Mouse (Mus musculus) kidney, postnatal 0 days (tissue): ENCODE measurements at regions not wholly inside any gene's neighbourhood (a gene's known extent, or its start where the extent isn't known, plus 50 kb on each side); places are given as distances from the start of the nearest gene placed in this dataset.
"Not testable (repeated sequence)": the region's sequence is repeated elsewhere in the genome, so short reads cannot be mapped to it uniquely, and the experiment has no call there.

Experiments used
- ATAC-seq: fragments of 200-750 bp; cut with Nextera tagmentation; replicated peaks from 2 replicates; pipeline ENCODE4 v1.8.0; 2017; ENCODE audit warnings: low read depth, moderate number of reproducible peaks, moderate TSS enrichment, moderate library complexity; ENCODE audit not compliant: low FRiP score
- DNase-seq: peaks from one replicate; pipeline ENCODE4 v3.0.0-alpha.2; 2016; ENCODE audit warnings: low spot score
- H3K27ac ChIP-seq: fragments of 300-500 bp; sonication (generic); 2 replicates; pipeline ENCODE4 v1.5.1; 2014; ENCODE audit warnings: mild to moderate bottlenecking
- H3K27me3 ChIP-seq: fragments of 300-500 bp; sonication (generic); 2 replicates; pipeline ENCODE4 v1.6.1; 2014; ENCODE audit warnings: low read length, mixed read lengths; ENCODE audit not compliant: insufficient read depth
- H3K36me3 ChIP-seq: fragments of 300-500 bp; sonication (generic); 2 replicates; pipeline ENCODE4 v1.6.1; 2014; ENCODE audit warnings: low read length, mixed read lengths; ENCODE audit not compliant: insufficient read depth
- H3K4me1 ChIP-seq: fragments of 300-500 bp; sonication (generic); replicated peaks from 2 replicates; pipeline ENCODE4 v1.6.1; 2014; ENCODE audit warnings: antibody characterized with exemption, low read length, mixed read lengths; ENCODE audit not compliant: insufficient read depth
- H3K4me2 ChIP-seq: fragments of 300-500 bp; sonication (generic); 2 replicates; pipeline ENCODE4 v1.6.1; 2014; ENCODE audit warnings: mild to moderate bottlenecking, low read length, moderate library complexity, mixed read lengths
- H3K4me3 ChIP-seq: fragments of 300-500 bp; sonication (generic); replicated peaks from 2 replicates; pipeline ENCODE4 v1.5.1; 2014; ENCODE audit warnings: low read depth, low read length
- H3K9ac ChIP-seq: fragments of 300-500 bp; sonication (generic); 2 replicates; pipeline ENCODE4 v1.6.1; 2014; ENCODE audit warnings: low read depth, low read length
- H3K9me3 ChIP-seq: fragments of 300-500 bp; sonication (generic); replicated peaks from 2 replicates; pipeline ENCODE4 v1.6.1; 2016; ENCODE audit warnings: low read length, inconsistent platforms, mixed read lengths
- CTCF ChIP-seq: IDR thresholded peaks from 2 replicates; pipeline ENCODE4 v1.5.1; 2016; ENCODE audit warnings: antibody characterized with exemption, low read depth, mild to moderate bottlenecking, moderate library complexity
- WGBS: fragments of 180-500 bp; shearing (Covaris S2); extraction: QIAGEN DNeasy Blood & Tissue Kit; methylation state at CpG from one replicate; pipeline ENCODE4 v1.1.7; 2014; 5-methylcytosine and 5-hydroxymethylcytosine counted together

DNA sequence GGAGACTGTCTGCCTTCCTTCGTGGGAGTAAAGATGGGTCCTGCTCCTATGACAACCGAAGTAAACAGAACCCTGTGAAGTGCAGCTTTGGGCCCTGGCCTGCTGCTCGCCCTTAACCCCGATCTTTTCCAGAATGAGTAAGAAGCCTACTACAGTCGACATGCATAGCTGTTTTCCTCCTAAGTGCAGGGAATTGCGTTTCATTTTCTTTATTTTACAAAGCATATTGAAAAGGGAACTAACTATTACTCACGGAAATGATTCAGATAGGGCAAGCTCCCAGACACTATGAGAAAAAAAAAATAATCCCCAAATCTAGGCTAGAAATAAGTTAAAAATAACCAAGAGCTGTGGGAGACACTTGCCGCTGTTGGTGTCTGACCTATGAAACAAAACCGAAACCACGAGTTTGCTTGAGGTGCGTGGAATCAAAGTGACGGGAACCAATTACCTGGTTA is 204.5 kb downstream of the Kif20b start:
- Histone ChIP-seq H3K9ac (no peak overlapping the region), H3K4me1 (no peaks in the 10 kb centered on the region), H3K27me3 (no peaks in the 10 kb centered on the region), H3K36me3 (no peaks in the 10 kb centered on the region), H3K27ac (no peak overlapping the region), H3K9me3 (no peaks in the 10 kb centered on the region), H3K4me3 (no peak overlapping the region), H3K4me2 (no peak overlapping the region)
- WGBS: 66% methylated on average over 12 of the region's 12 CpGs
- ATAC-seq (no peak), DNase-seq (no peak)
- no peak for TF ChIP-seq CTCF

DNA sequence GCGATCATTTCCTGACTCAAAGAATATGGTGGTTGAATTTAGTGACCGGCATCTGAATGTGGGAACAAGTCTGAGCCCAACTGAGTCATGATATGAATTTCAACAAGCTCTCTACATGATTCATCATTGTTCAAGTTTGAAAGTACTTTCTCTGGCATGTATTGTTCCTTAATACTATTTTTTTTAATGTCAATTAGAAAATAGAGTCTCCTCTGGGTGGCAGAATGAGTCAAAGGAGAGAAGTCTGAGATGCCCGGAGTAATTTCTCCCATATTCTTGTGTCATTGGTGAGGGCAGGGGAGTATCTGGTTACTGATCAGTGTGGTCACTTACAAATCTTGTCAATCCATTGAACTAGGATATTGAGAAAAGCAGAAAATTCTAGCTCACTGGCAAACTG is 205.9 kb downstream of the Kif20b start:
- TF ChIP-seq CTCF: peak; percentile 8; the same call in 1 of the 2 replicates
- Histone ChIP-seq H3K27me3 (no peaks in the 10 kb centered on the region), H3K27ac (no peak overlapping the region), H3K4me3 (no peak overlapping the region), H3K4me1 (no peaks in the 10 kb centered on the region), H3K9me3 (no peaks in the 10 kb centered on the region), H3K9ac (no peak overlapping the region), H3K4me2 (no peak overlapping the region), H3K36me3 (no peaks in the 10 kb centered on the region)
- no peak for DNase-seq
- WGBS: 78% methylated on average over 3 of the region's 3 CpGs
- no peak for ATAC-seq

DNA sequence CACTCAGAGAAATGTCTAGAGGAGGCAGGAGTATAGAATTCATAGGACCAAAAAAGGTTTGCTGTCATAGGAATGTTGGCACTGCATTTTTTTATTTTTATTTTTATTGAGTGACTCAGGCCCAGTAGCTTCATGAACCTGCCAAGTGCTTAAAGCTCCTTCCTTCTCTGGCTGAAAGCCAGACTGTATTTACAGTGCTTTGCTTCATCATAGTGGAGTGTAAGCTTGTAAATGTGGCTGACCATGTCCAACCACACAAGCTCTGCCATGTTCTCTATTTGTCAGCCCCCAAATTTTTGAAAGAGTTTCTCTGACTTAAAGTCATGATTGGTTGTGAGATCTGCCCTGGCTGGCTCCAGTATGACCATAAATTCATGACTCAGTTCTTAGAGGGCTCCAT is 221.0 kb downstream of the Kif20b start:
- TF ChIP-seq CTCF: no peak
- no peaks in the 10 kb centered on the region for H3K9me3 ChIP-seq
- no peak for DNase-seq
- H3K4me3 ChIP-seq: no peak overlapping the region
- no peak overlapping the region for H3K4me2 ChIP-seq
- H3K9ac ChIP-seq: no peak overlapping the region
- no peaks in the 10 kb centered on the region for H3K4me1 ChIP-seq
- H3K27me3 ChIP-seq: no peaks in the 10 kb centered on the region
- H3K36me3 ChIP-seq: no peaks in the 10 kb centered on the region
- H3K27ac ChIP-seq: no peak overlapping the region
- ATAC-seq: no peak

DNA sequence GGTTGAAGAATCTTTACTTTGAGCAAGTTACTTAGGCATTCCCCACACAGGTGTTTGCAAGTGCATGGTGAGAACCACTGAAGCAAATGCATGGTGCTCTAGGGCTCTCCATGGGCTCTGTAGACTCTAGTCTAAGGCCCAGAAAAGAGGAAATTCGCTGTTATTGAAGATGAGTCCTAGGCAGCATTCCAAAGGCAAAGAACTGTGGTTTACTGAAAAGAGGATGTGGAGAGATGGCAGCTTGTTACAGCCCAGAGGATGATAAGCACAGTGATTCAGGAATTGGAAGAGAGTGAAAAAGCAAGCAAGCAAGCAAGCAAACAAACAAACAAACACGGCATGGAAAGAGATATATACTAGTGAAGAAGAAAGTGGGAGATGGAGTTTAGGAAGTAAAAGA is 221.6 kb downstream of the Kif20b start:
- no peak for TF ChIP-seq CTCF
- no peaks in the 10 kb centered on the region for H3K9me3 ChIP-seq
- H3K9ac ChIP-seq: no peak overlapping the region
- H3K27ac ChIP-seq: no peak overlapping the region
- 85% methylated on average over 2 of the region's 2 CpGs for WGBS
- ATAC-seq (no peak), DNase-seq (no peak)
- no peak overlapping the region for H3K4me3 ChIP-seq
- no peak overlapping the region for H3K4me2 ChIP-seq
- no peaks in the 10 kb centered on the region for H3K27me3 ChIP-seq
- H3K4me1 ChIP-seq: no peaks in the 10 kb centered on the region
- H3K36me3 ChIP-seq: no peaks in the 10 kb centered on the region

- not testable (repeated sequence) for H3K9ac ChIP-seq, ATAC-seq, DNase-seq, H3K4me2 ChIP-seq, H3K4me1 ChIP-seq, H3K36me3 ChIP-seq, H3K4me3 ChIP-seq, H3K9me3 ChIP-seq, H3K27ac ChIP-seq, H3K27me3 ChIP-seq
- 79% methylated on average over 2 of the region's 2 CpGs for WGBS
These were observed 227.3 kb downstream of the Kif20b start for GRCm38 (mm10) chr19:35149476-35149875.

GRCm38 (mm10) chr19:35150780-35151725 is 228.9 kb downstream of the Kif20b start:
- 46% methylated on average over 6 of the region's 6 CpGs for WGBS
- no peaks in the 10 kb centered on the region for H3K36me3 ChIP-seq
- no peaks in the 10 kb centered on the region for H3K27me3 ChIP-seq
- peak overlapping the region; percentile 75 for H3K27ac ChIP-seq
- H3K4me3 ChIP-seq: no peak overlapping the region
- no peak overlapping the region for H3K9ac ChIP-seq
- TF ChIP-seq CTCF: no peak
- ATAC-seq: peak; percentile 66; the same call in 1 of the 2 replicates
- DNase-seq: peak; percentile 25
- no peaks in the 10 kb centered on the region for H3K9me3 ChIP-seq
- no peak overlapping the region for H3K4me2 ChIP-seq
- H3K4me1 ChIP-seq: no peaks in the 10 kb centered on the region

DNA sequence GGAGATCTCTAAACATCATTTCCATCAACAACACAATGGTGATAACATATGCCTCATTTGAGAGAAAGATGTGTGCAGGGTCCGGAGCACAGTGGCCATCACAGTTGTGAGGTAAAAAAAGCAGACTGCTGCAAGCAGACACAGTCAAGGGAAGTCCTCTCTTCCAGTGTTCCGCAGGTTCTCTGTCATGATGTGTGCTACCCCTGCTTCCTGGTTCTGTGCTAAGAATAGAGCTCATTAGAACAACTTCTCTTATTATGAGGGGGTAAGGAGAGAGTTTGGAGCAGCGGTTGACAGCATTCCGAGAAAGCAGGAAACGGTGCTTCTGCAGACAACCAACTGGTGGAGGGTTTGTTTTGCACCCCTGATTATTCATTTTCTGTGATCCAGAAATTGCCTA is 229.7 kb downstream of the Kif20b start:
- H3K9me3 ChIP-seq: no peaks in the 10 kb centered on the region
- TF ChIP-seq CTCF: no peak
- no peak overlapping the region for H3K4me2 ChIP-seq
- H3K27me3 ChIP-seq: no peaks in the 10 kb centered on the region
- no peaks in the 10 kb centered on the region for H3K36me3 ChIP-seq
- WGBS: 69% methylated on average over 5 of the region's 5 CpGs
- no peak overlapping the region for H3K9ac ChIP-seq
- no peaks in the 10 kb centered on the region for H3K4me1 ChIP-seq
- no peak overlapping the region for H3K4me3 ChIP-seq
- DNase-seq (no peak), ATAC-seq (no peak)
- H3K27ac ChIP-seq: peak overlapping the region; percentile 75; the same call in 1 of the 2 replicates
